Mouse (Mus musculus) neural tube, embryonic 10.5 days (tissue): ENCODE data around the gene Sdhb.

Experiments used
- DNase-seq: peaks from one replicate; pipeline ENCODE4 v3.0.0-alpha.2; 2017; ENCODE audit warnings: low spot score; ENCODE audit errors: extremely low spot score

Gene Sdhb

GRCm38 (mm10) chr4:141011556-141012328 lies 50.7 kb downstream of the Sdhb start:
- peak; percentile 32 for DNase-seq

- no peak for DNase-seq
Observed at GRCm38 (mm10) chr4:141012558-141012957, 51.6 kb downstream of the Sdhb start.

- DNase-seq: no peak
Observed at GRCm38 (mm10) chr4:141014114-141014513, 53.1 kb downstream of the Sdhb start.

- DNase-seq: no peak
Observed at GRCm38 (mm10) chr4:141014856-141015255, 53.9 kb downstream of the Sdhb start.

GRCm38 (mm10) chr4:141015356-141015755 lies 54.4 kb downstream of the Sdhb start:
- DNase-seq: no peak

- no peak for DNase-seq
Observed at GRCm38 (mm10) chr4:141016311-141016710, 55.3 kb downstream of the Sdhb start.

GRCm38 (mm10) chr4:141017657-141018436 lies 56.8 kb downstream of the Sdhb start:
- no peak for DNase-seq

- no peak for DNase-seq
Observed at GRCm38 (mm10) chr4:141020220-141020619, 59.2 kb downstream of the Sdhb start.

GRCm38 (mm10) chr4:141020811-141021613 lies 60.0 kb downstream of the Sdhb start:
- DNase-seq: peak; percentile 66

GRCm38 (mm10) chr4:141021614-141021929 lies 60.6 kb downstream of the Sdhb start:
- no peak for DNase-seq

- no peak for DNase-seq
Observed at GRCm38 (mm10) chr4:141024052-141024451, 63.0 kb downstream of the Sdhb start.

GRCm38 (mm10) chr4:141024992-141025391 lies 64.0 kb downstream of the Sdhb start:
- no peak for DNase-seq
